Mouse (Mus musculus) kidney, embryonic 16.5 days (tissue): ENCODE results near the gene Idh3b. TPM values are rescaled to one million over a fixed set of nuclear protein-coding genes. Genes with fewer than 3 reads are reported as not detected.

Experiments
- ATAC-seq: fragments of 200-750 bp; cut with Nextera tagmentation; 2 replicates; pipeline ENCODE4 v1.8.0; 2017; ENCODE audit warnings: moderate TSS enrichment; ENCODE audit not compliant: low FRiP score, low TSS enrichment
- H3K27ac ChIP-seq: fragments of 300-500 bp; sonication (generic); 2 replicates; pipeline ENCODE4 v1.5.1; 2014; ENCODE audit warnings: low read length
- H3K27me3 ChIP-seq: fragments of 300-500 bp; sonication (generic); 2 replicates; pipeline ENCODE4 v1.6.1; 2014; ENCODE audit warnings: low read length, control low read depth, mixed read lengths; ENCODE audit not compliant: insufficient read depth
- H3K36me3 ChIP-seq: fragments of 300-500 bp; sonication (generic); 2 replicates; pipeline ENCODE4 v1.6.1; 2014; ENCODE audit warnings: low read length, control low read depth, mixed read lengths; ENCODE audit not compliant: insufficient read depth
- H3K4me1 ChIP-seq: fragments of 300-500 bp; sonication (generic); 2 replicates; pipeline ENCODE4 v1.6.1; 2014; ENCODE audit warnings: low read length, control low read depth, mixed read lengths; ENCODE audit not compliant: insufficient read depth
- H3K4me2 ChIP-seq: fragments of 300-500 bp; sonication (generic); replicated peaks from 2 replicates; pipeline ENCODE4 v1.6.1; 2014; ENCODE audit warnings: low read depth, low read length
- H3K4me3 ChIP-seq: fragments of 300-500 bp; sonication (generic); 2 replicates; pipeline ENCODE4 v1.5.1; 2014; ENCODE audit warnings: mild to moderate bottlenecking, low read length
- H3K9ac ChIP-seq: fragments of 300-500 bp; sonication (generic); replicated peaks from 2 replicates; pipeline ENCODE4 v1.6.1; 2014; ENCODE audit warnings: low read length
- H3K9me3 ChIP-seq: fragments of 300-500 bp; sonication (generic); 2 replicates; pipeline ENCODE4 v1.6.1; 2016; ENCODE audit warnings: low read length, control low read depth
- WGBS: fragments of 180-500 bp; shearing (Covaris S2); extraction: QIAGEN DNeasy Blood & Tissue Kit; methylation state at CpG from one replicate; pipeline ENCODE4 v1.1.7; 2014; 5-methylcytosine and 5-hydroxymethylcytosine counted together
- polyA plus RNA-seq: library from polyadenylated mRNA; unstranded; fragments of >200 nt; fragmentation: Nextera tagmentation; extraction: Ambion mirVana; gene quantifications from 2 replicates; pipeline ENCODE4 v1.2.1, GENCODE M21; 2015

Gene Idh3b
- 227 and 246 TPM in 2 replicates for polyA plus RNA-seq

DNA sequence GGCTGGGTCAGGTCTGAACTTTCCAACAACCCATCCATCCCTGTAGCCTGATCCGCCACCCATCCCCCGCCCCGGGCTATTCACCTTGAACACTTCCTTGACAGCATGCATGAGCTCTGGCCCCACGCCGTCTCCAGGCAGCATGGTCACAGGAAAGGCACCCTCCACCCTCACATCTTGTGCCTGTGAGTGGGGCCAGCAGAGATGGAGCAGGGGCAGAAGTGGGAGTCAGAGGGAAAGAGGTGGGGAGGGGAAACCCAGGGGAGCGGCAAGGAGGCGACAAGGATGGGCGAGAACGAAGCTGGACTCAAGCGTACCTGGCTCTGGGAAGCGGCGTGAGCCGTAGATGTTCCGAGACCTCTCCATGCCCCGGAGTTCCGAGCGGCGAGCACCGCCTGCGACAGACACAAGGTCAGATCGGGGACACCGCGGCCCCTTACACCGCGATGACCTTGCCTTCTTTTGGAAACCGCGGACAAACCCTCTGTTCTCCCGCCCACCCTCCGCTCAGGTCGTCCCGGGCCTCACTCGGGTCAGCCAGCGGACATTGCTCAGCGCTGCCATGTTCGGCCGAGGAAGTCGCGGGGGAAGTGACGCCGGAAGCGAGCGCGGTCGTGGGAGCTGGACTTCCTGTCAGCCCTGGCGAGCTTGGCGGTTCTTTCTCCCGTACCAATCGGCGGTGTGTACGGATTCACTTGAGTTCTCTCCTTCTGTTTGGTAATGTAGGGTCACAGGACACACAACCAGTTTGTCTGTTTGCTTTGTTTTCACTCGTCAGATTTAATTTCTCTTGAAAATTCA is at the start of gene Idh3b:
Idh3b (minus strand) TSS at position 694 of the 801 bp plus-strand sequence.
- peaks cover 33% of the 10 kb centered on the region for H3K36me3 ChIP-seq
- peak within 1 kb of the TSS; percentile 87 for H3K27ac ChIP-seq
- under 1% methylated on average over 51 of the region's 51 CpGs for WGBS
- H3K9ac ChIP-seq = peak within 1 kb of the TSS; percentile 92
- peak; percentile 90 for ATAC-seq
- H3K4me1 ChIP-seq = peaks cover 12% of the 10 kb centered on the region
- H3K27me3 ChIP-seq = no peaks in the 10 kb centered on the region
- H3K4me2 ChIP-seq = peak within 1 kb of the TSS; percentile 93
- H3K9me3 ChIP-seq = no peaks in the 10 kb centered on the region
- peak within 1 kb of the TSS; percentile 93 for H3K4me3 ChIP-seq

DNA sequence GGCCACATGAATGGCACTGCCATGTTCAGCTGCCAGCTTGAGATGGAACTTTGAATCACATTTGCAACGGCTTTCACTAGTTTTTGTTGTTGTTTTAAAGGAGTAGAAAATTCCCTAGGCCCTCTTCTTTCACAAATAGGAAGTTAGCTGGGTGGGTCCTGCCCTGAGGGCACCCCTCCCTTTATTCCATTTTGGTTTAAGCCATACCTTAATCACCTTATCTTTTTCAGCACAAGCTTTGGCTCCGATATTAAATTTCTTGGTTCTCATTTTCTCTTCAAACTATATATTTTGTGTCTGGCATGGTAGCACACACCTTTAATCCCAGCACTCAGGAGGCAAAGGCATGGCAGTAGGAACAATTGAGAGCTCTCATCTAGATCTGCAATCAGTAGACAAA is 45.2 kb upstream of the Idh3b start:
- ATAC-seq = no peak
- H3K36me3 ChIP-seq = no peaks in the 10 kb centered on the region
- H3K9me3 ChIP-seq = no peaks in the 10 kb centered on the region
- no peak overlapping the region for H3K4me2 ChIP-seq
- H3K27ac ChIP-seq = no peak overlapping the region
- H3K4me3 ChIP-seq = no peak overlapping the region
- no peak overlapping the region for H3K9ac ChIP-seq
- H3K27me3 ChIP-seq = no peaks in the 10 kb centered on the region
- no peaks in the 10 kb centered on the region for H3K4me1 ChIP-seq
- WGBS = 88% methylated on average over 2 of the region's 2 CpGs

DNA sequence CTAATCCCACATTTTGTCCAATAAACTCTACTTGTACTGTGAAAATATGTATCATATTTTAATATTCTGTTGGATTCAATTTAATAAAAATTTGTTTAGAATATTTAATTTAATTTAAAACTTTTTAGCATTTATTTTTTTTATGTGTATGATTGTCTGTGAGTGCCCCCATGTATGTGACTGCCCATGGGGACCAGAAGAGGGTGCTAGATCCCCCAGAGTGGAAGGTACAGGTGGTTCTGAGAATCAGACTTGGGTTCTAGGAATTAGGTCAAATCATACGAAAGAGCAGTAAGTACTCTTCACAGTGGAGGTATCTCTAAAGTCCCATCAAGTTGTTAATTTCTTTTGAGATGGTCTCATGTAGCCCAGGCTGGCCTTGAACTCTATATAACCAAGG is 42.7 kb upstream of the Idh3b start:
- Histone ChIP-seq H3K27ac (no peak overlapping the region), H3K9ac (no peak overlapping the region), H3K4me1 (no peaks in the 10 kb centered on the region), H3K27me3 (no peaks in the 10 kb centered on the region), H3K9me3 (no peaks in the 10 kb centered on the region), H3K36me3 (no peaks in the 10 kb centered on the region), H3K4me2 (no peak overlapping the region), H3K4me3 (no peak overlapping the region)
- WGBS = 77% methylated on average over 1 of the region's 1 CpGs
- ATAC-seq = no peak

DNA sequence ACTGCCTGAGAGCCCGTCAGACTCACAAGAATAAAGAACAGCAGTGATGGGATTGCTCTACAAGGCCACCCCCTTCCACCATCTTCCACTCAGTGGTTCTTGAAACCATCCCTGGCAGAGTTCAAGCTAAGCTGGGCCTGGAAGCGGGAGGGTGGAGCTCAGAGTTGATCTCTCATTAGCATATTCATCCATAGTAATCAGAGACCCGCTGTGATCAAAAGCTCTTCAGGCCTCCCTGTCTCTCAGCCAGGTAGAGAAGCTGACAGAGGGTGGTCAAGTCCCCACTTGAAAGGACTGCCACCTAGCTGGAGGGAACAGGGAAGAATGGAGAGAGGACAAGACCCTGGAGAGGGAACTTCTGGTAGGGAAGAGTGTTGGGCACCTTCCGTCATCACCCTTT is 18.7 kb upstream of the Idh3b start:
- H3K4me3 ChIP-seq = no peak overlapping the region
- no peaks in the 10 kb centered on the region for H3K4me1 ChIP-seq
- 65% methylated on average over 4 of the region's 4 CpGs for WGBS
- peaks cover 8% of the 10 kb centered on the region for H3K36me3 ChIP-seq
- H3K9ac ChIP-seq = no peak overlapping the region
- H3K27ac ChIP-seq = no peak overlapping the region
- no peaks in the 10 kb centered on the region for H3K27me3 ChIP-seq
- ATAC-seq = no peak
- H3K4me2 ChIP-seq = no peak overlapping the region
- no peaks in the 10 kb centered on the region for H3K9me3 ChIP-seq

DNA sequence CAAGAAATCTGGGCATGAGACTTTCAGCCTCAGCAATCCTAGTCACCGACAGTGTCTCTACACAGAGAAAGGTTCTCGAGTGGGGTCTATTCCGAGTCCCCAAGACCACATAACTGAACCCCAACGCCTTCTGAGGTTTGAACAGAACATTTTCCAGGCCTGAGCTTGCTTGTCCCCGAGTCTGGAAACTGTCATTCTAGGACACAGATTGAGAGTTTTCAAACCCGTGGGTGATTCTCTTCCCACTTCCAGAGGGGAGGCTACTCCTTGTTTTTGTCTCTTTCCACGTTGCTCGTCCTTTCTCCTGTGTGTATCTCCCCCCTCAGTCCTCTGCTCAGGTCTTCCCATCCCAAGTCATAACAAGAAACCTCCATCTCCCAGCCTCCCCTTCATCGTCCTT is 13.2 kb upstream of the Idh3b start:
- Histone ChIP-seq H3K27me3 (peaks cover 5% of the 10 kb centered on the region; the same call in 1 of the 2 replicates), H3K4me2 (no peak overlapping the region), H3K9me3 (no peaks in the 10 kb centered on the region), H3K4me1 (peaks cover 34% of the 10 kb centered on the region), H3K36me3 (no peaks in the 10 kb centered on the region), H3K9ac (no peak overlapping the region), H3K4me3 (no peak overlapping the region), H3K27ac (no peak overlapping the region)
- WGBS = 82% methylated on average over 9 of the region's 9 CpGs
- no peak for ATAC-seq

DNA sequence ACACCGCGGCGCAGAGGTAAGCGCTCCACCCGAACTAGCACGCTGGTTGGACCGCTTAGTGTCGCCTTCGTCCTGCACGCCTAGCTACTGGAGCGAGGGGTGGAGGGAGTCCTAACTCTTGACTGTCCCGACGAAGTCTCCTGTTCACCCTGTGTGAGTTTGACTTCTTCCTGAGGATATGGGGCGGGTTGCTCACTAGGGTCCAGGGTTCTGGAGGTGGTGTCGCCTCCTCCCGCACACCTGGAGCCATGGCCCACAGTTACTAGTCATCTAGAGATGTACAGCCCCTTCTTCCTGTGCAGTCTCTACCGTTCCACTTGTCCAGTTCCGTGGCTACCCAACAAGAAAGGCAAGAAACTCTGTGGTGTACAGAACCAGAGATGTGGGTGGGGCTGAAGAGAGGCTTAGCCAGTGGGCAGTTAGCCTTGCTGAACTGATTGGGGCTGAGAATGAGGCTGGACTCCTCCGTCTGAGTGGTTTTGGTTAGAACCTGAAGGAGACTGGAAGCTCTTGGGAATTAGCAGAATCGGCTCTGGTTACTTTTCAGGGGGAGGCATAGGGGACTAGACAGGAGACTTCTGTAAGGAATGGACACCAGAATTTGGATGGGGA is 11.9 kb upstream of the Idh3b start:
- no peak overlapping the region for H3K27ac ChIP-seq
- WGBS = 2% methylated on average over 20 of the region's 20 CpGs
- no peaks in the 10 kb centered on the region for H3K36me3 ChIP-seq
- H3K9me3 ChIP-seq = no peaks in the 10 kb centered on the region
- ATAC-seq = peak; percentile 9; the same call in 1 of the 2 replicates
- peak overlapping the region; percentile 73 for H3K9ac ChIP-seq
- peaks cover 34% of the 10 kb centered on the region for H3K4me1 ChIP-seq
- H3K4me2 ChIP-seq = peak overlapping the region; percentile 74
- H3K4me3 ChIP-seq = peak overlapping the region; percentile 72
- peaks cover 5% of the 10 kb centered on the region; the same call in 1 of the 2 replicates for H3K27me3 ChIP-seq

DNA sequence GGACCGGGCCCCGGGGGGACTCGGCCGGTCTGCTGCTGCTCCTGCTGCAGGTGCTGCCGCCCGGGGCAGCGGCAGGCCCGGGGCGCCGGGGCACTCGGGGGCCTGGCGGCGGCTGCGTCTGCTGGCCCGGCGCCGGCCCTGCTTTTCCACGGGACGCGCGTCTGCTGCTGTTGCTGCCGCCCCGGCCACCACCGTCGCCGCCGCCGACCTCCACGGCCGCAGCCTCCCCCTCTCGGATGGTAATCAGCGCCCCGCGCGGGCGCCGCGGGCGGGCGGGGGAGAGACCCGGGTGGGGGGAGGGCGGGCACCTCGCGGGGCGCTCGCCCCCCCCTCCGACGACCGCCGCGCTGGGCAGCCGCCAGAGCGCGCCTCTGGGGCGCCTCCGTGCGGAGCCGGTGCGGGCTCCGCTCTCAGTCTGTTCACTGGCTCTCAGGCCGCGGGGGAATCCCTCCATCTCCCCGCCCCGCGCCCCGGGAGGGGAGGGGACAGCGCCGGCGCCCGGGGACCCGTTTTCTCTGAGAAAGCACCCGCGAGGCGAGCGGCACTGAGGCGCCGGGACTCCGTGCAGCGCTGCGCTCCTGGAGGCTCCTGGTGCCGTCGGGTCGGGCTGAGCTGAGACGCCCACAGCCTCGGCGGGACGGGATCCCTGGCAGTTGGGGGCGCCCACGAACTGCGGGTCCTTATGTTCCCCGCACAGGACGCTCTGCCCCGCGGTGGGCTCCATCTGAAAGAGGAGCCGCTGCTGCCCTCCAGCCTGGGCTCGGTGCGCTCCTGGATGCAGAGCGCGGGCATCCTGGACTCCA is 11.2 kb upstream of the Idh3b start:
- ATAC-seq = peak; percentile 42
- WGBS = under 1% methylated on average over 44 of the region's 99 CpGs
- peak overlapping the region; percentile 73 for H3K9ac ChIP-seq

DNA sequence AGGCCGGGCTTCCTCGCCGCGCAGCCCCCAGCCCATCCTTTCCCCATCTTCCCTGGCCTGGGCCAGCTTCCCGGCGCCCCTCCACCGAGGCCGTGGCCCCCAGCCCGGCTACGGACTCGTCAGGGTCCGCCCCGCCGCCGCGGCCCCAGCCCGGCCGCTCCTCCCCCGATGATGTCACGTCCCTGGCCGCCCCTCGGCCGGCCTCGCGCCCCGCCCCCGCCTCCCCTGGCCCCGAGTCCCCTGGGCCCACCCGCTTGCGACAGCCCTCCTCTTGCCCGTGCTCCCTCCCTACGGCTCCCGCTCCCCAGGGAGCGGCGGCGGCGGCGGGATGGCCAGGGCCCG is 10.6 kb upstream of the Idh3b start, which contains the start of gene Ebf4:
Ebf4 (plus strand) TSS at position 234 of the 342 bp plus-strand sequence.
- peak within 1 kb of the TSS; percentile 64 for H3K27ac ChIP-seq
- under 1% methylated on average over 31 of the region's 39 CpGs for WGBS

More for the DNA sequence above, 11.2 kb upstream of the Idh3b start:
- Histone ChIP-seq H3K27me3 (peaks cover 5% of the 10 kb centered on the region; the same call in 1 of the 2 replicates), H3K9me3 (no peaks in the 10 kb centered on the region), H3K4me1 (peaks cover 34% of the 10 kb centered on the region), H3K4me2 (peak overlapping the region; percentile 74), H3K36me3 (no peaks in the 10 kb centered on the region), H3K27ac (peak overlapping the region; percentile 64), H3K4me3 (peak overlapping the region; percentile 72)

DNA sequence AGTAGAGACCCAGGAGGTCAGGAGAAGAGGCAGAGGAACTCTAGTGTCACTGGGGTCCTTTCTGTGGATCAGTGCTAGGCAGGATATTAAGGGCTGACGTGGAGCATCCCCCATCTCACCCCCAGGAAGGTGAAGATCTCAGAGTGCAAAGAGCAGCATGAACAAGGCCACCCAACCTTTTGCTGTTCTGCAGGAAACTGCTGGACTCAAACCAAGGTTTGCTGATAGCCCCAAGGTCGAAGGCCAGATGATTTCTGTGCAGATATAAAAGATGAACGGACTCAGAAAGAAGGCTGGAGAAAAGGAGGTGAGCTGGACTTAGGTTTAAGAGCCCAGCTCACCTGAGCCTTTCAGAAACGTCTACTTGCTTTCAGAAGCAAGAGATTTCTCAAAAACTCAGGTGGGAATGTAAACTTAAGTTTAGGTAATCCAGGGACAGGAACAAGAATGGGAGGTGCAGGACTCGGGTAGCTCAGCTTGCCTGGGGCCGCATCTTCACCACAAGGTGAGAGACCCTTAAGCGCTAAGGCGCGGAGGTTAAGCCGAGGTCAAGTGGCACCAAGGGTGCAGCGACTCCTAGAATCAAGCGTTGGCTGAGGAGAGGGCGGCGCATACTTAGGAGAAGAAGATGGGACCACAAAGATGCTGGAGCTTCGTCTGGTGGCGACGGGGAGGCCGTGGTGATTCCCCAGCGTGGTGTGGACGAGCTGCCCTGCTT is 10.0 kb upstream of the Idh3b start:
- Histone ChIP-seq H3K27me3 (peaks cover 5% of the 10 kb centered on the region; the same call in 1 of the 2 replicates), H3K36me3 (no peaks in the 10 kb centered on the region), H3K4me2 (peak overlapping the region; percentile 74), H3K9me3 (no peaks in the 10 kb centered on the region), H3K27ac (no peak overlapping the region), H3K4me1 (peaks cover 34% of the 10 kb centered on the region), H3K9ac (peak overlapping the region; percentile 73), H3K4me3 (peak overlapping the region; percentile 72)
- 8% methylated on average over 20 of the region's 20 CpGs for WGBS
- ATAC-seq = no peak

More for the DNA sequence above, 10.6 kb upstream of the Idh3b start, which contains the start of gene Ebf4:
- no peaks in the 10 kb centered on the region for H3K36me3 ChIP-seq
- no peaks in the 10 kb centered on the region for H3K9me3 ChIP-seq
- H3K27me3 ChIP-seq = peaks cover 5% of the 10 kb centered on the region; the same call in 1 of the 2 replicates
- H3K4me3 ChIP-seq = peak within 1 kb of the TSS; percentile 72
- peak; percentile 73 for ATAC-seq
- H3K9ac ChIP-seq = peak within 1 kb of the TSS; percentile 73
- peak within 1 kb of the TSS; percentile 74 for H3K4me2 ChIP-seq
- H3K4me1 ChIP-seq = peaks cover 34% of the 10 kb centered on the region
